Mouse (Mus musculus): ENCODE measurements around the gene Tmcc1. TPM values are rescaled to one million over a fixed set of nuclear protein-coding genes. Genes with fewer than 3 reads are reported as not detected.

Gene Tmcc1
- polyA plus RNA-seq, 1 experiment, result 14.4 TPM

DNA sequence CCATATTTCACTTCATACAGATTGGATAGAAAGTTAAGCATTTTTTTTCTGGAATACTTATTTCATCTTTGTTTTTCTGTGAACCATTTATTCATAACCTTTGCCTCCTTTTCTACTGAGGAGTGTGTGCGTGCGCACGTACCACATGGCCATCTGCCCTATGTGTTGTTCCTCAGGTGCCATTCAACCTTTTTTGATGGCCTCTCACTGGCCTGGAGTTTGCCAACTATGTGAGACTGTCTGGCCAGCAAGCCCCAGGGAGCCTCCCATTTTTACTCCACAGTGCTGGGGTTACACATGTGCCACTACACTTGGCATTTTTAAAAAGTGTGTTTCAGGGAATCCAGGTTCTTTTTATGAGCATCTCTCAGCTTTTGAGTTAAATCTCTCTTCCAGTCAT lies 177.4 kb downstream of the Tmcc1 start:
- DNase-seq (ENCODE audit: low spot score), result no peak

- no peak for DNase-seq (ENCODE audit: low spot score)
Observed at GRCm38 (mm10) chr6:116014111-116014510, 179.2 kb downstream of the Tmcc1 start.

GRCm38 (mm10) chr6:116013687-116014086 lies 179.6 kb downstream of the Tmcc1 start:
- no peak for DNase-seq (ENCODE audit: low spot score)

GRCm38 (mm10) chr6:116010541-116010940 lies 182.7 kb downstream of the Tmcc1 start:
- DNase-seq (ENCODE audit: low spot score), result peak; percentile 75

DNA sequence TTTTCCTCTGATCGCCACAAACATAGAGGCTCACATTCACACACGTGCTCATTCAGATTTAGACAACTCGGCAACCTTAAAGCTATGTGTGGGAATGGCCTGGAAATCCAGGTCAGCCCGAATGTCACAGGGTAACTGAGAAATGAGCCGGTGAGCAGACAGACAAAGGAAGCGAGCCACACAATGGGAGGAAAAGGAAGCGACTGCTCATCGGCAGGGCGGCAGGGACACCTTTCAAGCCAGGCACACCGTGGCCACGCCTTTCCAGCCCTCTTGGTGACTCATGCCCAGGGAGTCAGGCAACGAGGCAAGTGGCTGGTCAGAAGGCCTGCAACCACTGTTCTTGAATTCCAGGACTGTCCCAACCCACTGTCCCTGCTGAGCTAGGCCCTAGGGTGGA lies 183.9 kb downstream of the Tmcc1 start:
- no peak for DNase-seq (ENCODE audit: low spot score)

DNA sequence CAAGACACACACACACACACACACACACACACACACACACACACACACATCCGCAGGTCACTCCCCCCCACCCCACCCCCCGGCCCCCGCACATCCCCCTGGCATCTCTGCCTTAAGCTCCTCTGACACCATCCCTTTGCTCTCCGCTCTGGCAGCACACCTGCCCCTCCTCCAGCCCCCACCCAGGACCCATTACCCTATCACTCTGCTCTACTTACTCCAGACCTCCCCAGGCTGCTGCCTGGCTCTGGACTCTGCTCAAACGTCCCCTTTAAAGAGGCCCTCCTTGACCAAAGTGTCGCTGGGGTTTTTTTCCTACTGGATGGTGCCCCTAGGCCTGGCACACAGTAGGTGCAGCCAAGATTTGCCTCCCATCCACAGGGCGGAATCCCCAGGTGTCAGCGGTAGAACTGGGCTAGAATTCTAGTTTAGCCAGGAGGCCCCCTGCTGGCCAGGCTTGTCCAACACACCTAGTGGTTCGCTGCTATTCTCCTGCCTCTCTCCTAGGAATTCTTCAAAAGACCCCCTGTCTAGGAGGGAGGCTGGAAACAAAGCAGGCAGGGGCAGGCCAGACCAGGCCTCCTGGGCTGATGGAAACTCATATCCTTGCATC lies 185.6 kb downstream of the Tmcc1 start:
- DNase-seq (ENCODE audit: low spot score), result no peak

- no peak for DNase-seq (ENCODE audit: low spot score)
Observed at GRCm38 (mm10) chr6:116006731-116007130, 186.6 kb downstream of the Tmcc1 start.

GRCm38 (mm10) chr6:116005959-116006288 lies 187.4 kb downstream of the Tmcc1 start:
- no peak for DNase-seq (ENCODE audit: low spot score)

DNA sequence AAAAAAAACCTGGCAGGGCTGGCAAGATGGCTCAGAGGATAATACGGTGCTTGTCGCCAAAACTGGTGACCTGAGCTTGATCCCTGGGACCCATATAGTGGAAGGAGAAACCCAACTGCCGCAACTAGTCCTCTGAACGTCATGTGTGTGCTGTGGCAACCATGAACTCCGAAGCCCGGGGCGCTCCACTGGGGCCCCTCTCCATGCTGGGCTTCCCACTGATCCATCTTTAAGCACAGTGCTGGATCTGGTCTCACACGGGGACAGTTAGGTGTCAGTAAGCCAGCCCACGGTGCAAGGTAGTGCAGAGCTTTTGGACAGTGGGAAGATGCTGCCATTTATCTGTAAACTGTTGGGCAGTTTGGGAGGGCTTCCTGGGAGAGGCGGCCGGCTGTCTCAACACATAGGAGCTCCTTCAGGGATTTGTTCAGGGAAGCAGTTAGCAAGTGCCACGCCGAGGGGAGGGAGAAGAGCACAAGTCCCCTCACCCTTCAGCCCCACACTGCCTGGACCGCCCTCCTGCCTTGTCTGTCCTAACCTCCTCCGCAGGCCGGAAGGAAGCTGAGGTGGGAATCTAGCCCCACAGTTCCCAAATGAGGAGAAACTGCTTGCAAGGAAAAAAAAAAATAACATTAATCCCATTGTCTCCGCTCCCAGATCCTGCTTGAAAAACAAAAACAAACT lies 187.9 kb downstream of the Tmcc1 start:
- no peak for DNase-seq (ENCODE audit: low spot score)

DNA sequence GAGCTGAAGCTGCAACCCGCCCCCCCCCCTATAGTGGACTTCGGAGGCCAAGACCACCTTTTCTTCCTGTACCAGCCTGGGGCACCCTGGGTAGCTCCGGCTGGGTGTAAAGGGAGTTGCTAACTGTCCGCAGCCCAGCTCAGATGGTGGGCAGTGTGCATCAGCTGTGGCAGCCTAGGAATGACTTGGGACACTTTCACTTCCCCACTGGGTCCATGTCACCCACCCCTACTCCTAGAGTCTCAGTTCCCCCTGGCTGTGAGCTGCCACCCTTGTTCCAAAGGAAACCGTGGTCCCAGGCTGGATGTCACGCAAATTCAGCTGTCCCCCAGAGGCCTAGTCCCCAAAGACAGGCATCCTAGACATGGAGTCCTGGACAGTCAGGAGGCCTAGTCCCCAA lies 188.6 kb downstream of the Tmcc1 start:
- no peak for DNase-seq (ENCODE audit: low spot score)

- DNase-seq (ENCODE audit: low spot score), result no peak
Observed at GRCm38 (mm10) chr6:116004069-116004468, 189.2 kb downstream of the Tmcc1 start.

DNA sequence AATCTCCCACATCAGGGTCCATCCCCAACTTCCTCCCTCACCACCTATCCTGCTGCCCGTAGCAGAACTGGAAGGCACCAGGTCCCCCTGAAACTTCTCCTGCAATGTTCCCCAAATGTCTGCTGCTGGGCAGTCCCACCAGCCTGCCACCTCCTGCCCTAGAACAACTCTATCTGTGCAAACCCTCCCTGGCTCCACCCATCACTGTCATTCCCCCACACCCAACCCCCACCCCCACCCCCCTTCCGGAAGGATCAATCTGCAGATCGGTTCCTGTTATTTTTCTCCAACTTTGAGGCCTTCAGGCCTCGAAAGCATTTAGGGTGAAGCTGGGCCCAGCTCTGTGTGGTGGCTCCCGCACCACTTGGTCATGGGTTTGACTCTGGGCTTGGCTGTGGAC lies 189.8 kb downstream of the Tmcc1 start:
- DNase-seq (ENCODE audit: low spot score), result no peak

DNA sequence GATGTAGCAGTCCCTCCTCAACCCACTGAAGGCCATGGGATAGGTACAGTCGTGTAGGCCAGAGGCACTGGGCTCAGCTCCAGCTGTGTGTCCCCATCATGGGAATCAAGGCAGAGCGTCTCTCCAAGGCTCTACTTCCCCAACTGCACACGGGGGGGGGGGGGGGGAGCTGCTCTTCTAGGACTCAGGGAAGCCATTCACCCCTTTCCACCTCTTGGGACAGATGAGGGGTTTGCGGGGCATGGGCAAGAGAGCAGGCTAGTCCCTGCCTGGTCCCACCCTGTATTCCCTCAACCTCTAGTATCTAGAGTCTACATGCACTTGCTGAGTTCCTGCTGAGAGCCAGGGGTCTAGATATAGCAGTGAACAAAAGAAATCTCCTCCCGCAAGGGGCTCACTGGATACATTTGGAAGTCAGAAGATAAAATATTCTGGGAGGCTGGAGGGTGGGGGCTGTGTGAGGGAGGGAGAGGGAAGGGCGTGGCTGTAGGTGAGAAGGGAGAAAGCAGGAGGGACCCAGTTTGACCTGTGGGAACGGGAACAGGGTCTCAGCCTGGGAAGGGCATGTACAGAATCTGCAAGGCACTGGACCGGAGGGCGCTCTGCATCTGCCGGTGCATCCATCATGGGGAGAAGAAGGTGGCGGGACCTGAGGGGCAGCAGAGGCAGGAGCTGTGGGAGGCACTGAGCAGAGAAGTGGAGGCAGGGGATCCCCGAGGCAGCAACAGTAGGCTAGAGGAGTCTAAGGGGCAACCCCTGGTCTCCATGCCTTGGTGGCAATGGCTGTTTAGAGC lies 190.8 kb downstream of the Tmcc1 start:
- no peak for DNase-seq (ENCODE audit: low spot score)

- DNase-seq (ENCODE audit: low spot score), result no peak
Observed at GRCm38 (mm10) chr6:116000851-116001250, 192.4 kb downstream of the Tmcc1 start.

DNA sequence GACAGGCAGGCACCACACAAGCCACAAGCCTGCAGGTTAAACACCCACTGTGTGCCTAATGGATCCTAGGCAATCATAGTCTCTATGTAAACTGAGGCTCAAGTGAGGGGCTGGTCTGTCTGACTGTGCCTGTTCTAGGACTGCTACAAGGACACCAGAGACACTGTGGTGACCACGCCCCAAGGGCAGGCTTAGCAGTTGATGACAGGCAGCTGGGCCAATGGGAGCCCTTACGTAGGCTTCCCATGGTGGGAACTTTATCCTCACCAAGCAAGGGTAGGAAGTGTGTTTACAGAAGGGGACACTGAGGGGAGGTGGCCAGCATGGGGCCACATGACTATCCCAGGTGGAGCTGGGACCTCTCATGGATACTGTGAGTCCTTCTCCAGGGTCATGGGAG lies 194.1 kb downstream of the Tmcc1 start:
- no peak for DNase-seq (ENCODE audit: low spot score)

DNA sequence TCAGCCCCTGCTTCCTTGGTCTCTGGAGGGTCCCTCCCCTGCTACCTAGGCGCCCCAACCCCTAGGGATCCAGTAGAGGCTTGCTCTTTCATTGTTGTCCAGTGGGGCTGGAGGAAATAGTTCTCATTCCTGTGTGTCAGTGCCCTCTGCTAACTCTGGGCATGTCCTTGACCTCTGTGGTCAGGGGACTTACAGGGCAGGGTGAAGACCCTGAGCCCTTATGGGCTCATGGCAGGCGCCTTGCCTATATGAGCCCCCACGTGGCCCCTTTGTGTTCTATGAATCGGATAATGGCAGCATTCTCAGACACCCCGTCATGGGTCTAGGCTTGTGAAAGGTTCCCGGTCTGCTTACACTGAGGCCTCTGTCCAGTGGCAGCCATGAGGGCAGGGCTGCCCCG lies 194.5 kb downstream of the Tmcc1 start:
- no peak for DNase-seq (ENCODE audit: low spot score)

DNA sequence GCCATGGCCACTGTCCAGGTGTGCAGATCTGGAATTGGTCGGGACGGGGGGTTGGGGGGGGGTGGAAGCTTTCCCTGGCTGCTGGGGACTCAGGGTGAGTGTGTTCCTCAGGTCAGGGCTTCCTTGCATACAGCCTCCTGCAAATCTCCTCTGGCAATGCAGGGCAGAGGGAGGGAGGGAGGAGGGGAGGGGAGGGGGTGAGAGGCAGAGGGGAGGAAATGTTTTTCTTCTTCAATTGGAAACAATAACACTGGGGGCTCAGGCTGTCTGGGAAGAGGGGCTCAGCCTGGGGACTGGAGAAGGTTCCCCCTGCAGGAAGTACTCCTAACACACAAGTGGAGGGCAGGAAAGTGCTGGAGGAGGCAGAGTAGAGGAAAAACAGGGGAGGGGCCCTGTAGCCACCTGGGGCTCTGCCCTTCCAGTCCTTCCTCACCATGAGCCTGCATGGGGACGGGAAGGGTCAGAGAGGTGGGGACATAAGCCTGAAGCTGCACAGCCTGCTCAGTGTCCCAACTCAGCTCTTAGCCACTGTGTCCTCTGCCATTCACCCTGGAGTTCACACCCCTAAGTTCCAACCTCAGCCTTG lies 195.5 kb downstream of the Tmcc1 start:
- DNase-seq (ENCODE audit: low spot score), result no peak

GRCm38 (mm10) chr6:115996171-115996851 lies 197.0 kb downstream of the Tmcc1 start:
- DNase-seq (ENCODE audit: low spot score), result no peak

DNA sequence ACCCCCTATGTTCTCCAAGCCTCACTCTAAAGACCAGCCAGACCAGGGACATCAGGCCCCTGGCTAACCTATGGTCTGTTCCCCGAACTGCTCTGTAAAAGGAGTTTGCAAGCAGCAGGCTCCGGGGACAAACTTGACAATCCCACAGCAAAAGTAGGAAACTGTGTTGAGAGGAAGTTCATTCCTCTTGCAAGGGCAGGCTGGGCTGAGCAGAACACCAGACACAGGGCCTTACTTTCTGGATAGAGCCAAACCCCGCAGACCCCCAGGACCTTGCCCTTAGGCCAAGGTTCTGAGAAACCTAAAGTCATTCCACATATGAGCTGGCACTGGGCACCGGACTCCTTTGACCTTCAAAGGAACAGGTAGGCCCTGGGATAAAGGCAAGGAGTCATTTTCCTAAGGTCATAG lies 197.8 kb downstream of the Tmcc1 start:
- no peak for DNase-seq (ENCODE audit: low spot score)

DNA sequence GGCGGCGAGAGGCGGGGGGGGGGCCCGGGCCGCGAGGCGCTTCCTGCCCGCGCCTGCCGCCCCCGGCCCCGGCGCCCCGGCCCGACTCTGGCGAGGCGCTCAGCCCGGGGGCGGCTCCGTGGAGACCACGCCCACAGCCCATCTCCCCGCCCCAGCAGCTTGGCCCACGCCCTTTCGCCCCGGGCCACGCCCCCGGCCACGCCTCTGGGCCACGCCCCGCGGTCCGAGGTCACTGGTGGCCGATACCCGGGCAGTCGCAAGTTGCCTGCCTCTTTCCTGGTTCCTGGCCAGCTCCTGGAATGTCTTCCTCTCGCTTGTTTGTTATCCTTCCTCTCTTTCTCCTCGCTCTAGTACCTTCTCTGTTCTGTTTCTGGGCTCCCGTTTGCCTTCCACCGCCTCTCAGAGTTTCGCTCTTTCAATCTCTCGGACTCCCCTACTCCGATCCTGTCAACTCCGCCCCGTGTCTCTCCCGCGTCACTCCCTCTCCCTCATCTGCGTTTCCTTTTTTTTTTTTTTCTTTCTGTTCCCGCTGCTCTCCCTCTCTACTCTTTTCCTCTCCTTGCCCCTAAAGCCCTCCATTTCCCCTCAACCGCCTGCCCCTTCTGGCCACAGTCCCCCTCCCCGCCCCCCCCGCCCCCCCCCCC lies 198.3 kb downstream of the Tmcc1 start, which contains the start of gene Plxnd1:
TSS of gene Plxnd1 (minus strand) at position 129 of the 644 bp plus-strand sequence.
- DNase-seq (ENCODE audit: low spot score), result peak; percentile 94

DNA sequence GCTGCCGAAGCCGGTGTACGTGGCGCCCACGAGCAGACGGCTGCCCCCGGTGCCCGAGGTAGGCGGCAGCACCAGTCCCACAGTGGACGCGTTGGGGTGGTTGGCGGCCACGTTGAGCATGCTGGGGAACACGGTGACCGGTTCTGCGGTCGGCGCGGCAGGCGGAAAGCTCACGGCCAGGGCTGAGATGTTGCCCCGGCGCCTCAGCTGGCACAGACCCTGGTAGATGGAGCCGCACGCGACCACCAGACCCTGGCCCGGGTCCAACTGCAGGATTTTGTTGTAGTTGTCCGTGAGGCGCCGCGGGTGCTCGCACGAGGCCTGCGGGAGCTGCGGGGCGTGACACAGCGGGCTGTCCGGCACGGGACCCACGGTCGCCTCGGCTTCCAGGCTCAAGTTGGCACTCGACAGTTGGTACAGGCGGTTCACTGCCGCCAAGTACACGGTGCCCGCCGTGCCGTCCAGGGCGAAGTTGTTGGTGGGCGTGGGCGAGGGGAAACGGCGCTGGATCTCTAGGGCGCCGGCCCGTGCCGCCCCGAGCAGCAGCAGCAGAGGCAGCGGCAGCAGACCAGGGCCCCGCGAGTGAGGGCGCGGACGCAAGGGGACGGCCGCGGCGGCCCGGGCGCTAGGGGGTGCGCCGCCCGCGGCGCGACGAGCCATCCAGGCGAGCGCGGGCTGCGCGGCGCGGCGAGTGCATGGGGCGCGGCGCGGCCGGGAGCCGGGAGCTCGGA lies 199.0 kb downstream of the Tmcc1 start:
- DNase-seq (ENCODE audit: low spot score), result peak; percentile 56

All from urinary bladder, adult 2 months (tissue).